Mouse (Mus musculus): ENCODE measurements around the gene Foxp2. TPM values are rescaled to one million over a fixed set of nuclear protein-coding genes. Genes with fewer than 3 reads are reported as not detected.

The Foxp2 gene
- 16.9 and 24.9 TPM in 2 replicates for polyA plus RNA-seq (2014; fragmentation: Nextera tagmentation; extraction: Ambion mirVana)

DNA sequence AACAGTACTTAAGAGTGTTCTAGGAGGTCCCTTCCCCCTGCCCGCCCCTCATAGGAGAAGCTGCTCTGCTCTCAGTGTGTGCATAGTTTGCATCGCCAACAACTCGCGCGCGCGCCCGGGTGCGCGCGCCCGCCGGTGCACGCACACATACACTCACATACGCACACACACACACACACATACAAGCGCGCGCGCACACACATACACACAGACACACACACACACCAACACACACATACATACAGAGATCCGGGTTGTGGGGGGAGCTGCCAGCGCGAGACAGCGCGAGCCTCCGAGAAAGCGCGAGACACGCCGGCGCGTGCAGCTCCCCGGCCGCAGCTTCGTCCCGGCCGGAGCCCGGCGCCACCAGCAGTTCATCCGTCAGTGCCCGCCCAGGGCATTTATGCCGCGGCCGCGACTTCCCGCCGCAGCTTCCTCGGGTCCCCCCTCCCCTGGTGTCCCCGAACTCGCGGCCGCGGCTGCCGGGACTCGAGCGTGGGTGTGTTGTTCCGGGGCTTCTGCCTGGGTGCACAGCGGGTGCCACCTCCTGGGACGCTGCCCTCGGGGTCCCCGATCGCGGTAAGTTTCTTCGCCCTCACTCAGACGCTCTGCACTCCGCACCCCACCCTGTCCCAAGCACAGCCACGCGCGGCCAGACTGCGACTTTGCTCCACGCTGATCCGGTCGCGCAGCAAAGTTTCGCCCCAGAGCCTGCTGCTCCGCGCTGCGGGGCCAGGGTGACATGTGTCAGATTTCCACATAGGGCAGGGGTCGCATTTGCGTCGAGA is at the start of gene Foxp2:
TSS of gene Foxp2 (plus strand) at position 167 of the 788 bp plus-strand sequence.
- Histone ChIP-seq H3K36me3 (ENCODE audit: control insufficient read depth, insufficient read depth, low read length) (no peaks in the 10 kb centered on the region), H3K9me3 (ENCODE audit: control insufficient read depth, low read length) (no peaks in the 10 kb centered on the region), H3K27ac (replicated peaks; ENCODE audit: low read depth, low read length) (peak within 1 kb of the TSS; percentile 89), H3K4me3 (ENCODE audit: low read depth, low read length) (peak within 1 kb of the TSS; percentile 80), H3K9ac (ENCODE audit: low read depth, low read length) (peak within 1 kb of the TSS; percentile 87), H3K27me3 (replicated peaks; ENCODE audit: control insufficient read depth, insufficient read depth, low read length) (peaks cover 15% of the 10 kb centered on the region; the same call in 1 of the 2 replicates), H3K4me1 (ENCODE audit: control insufficient read depth, insufficient read depth, low read length) (peaks cover 4% of the 10 kb centered on the region; the same call in 1 of the 2 replicates), H3K4me2 (ENCODE audit: low read depth, low read length) (peak within 1 kb of the TSS; percentile 87)
- peak; percentile 84 for DNase-seq (ENCODE audit: low spot score)
- WGBS, result under 1% methylated on average over 38 of the region's 80 CpGs
- peak; percentile 76 for ATAC-seq (ENCODE audit: low read depth)

DNA sequence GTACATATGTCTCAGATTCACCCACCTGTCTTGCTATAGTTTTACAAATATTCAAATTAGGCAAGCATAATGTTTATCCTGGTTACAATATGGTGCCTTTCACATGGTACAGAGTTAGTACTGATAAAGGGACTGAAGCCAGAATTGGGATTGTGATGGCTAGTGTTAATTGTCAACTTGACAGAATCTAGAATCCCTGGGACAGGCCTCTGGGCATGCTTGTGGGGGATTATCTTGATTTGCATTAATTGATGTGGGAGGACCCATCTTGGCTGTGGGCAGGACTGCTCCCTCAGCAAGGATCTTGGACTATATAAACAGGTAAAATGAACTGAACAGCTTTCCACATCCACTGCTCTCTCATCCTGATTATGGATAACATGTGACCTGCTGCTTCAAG is 15.9 kb upstream of the Foxp2 start:
- DNase-seq (ENCODE audit: low spot score) (no peak), ATAC-seq (ENCODE audit: low read depth) (no peak)
- no peaks in the 10 kb centered on the region for H3K4me1 ChIP-seq (ENCODE audit: control insufficient read depth, insufficient read depth, low read length)
- H3K36me3 ChIP-seq (ENCODE audit: control insufficient read depth, insufficient read depth, low read length), result no peaks in the 10 kb centered on the region
- H3K4me3 ChIP-seq (ENCODE audit: low read depth, low read length), result no peak overlapping the region
- H3K27ac ChIP-seq (replicated peaks; ENCODE audit: low read depth, low read length), result no peak overlapping the region
- no peaks in the 10 kb centered on the region for H3K9me3 ChIP-seq (ENCODE audit: control insufficient read depth, low read length)
- no peak overlapping the region for H3K9ac ChIP-seq (ENCODE audit: low read depth, low read length)
- no peaks in the 10 kb centered on the region for H3K27me3 ChIP-seq (replicated peaks; ENCODE audit: control insufficient read depth, insufficient read depth, low read length)
- H3K4me2 ChIP-seq (ENCODE audit: low read depth, low read length), result no peak overlapping the region

DNA sequence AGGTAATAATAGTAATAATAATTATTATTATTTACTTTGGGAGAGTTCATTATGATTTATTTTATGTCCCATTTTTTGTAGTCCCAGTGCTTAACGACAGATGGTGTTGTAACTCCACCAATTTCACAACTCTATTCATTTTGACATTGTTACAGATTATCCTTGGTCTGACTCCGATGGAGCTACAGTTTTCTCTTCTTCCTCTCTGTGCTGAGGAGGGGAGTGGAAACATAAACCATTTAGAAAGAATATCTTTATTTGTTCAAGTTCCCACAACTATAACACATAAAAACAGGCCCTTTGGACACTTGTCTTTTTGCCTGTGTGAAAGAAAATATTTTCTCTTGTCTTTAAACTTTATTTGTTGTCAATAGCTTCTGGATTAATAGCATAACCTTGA is 4.1 kb upstream of the Foxp2 start:
- WGBS, result 3% methylated on average over 2 of the region's 2 CpGs

DNA sequence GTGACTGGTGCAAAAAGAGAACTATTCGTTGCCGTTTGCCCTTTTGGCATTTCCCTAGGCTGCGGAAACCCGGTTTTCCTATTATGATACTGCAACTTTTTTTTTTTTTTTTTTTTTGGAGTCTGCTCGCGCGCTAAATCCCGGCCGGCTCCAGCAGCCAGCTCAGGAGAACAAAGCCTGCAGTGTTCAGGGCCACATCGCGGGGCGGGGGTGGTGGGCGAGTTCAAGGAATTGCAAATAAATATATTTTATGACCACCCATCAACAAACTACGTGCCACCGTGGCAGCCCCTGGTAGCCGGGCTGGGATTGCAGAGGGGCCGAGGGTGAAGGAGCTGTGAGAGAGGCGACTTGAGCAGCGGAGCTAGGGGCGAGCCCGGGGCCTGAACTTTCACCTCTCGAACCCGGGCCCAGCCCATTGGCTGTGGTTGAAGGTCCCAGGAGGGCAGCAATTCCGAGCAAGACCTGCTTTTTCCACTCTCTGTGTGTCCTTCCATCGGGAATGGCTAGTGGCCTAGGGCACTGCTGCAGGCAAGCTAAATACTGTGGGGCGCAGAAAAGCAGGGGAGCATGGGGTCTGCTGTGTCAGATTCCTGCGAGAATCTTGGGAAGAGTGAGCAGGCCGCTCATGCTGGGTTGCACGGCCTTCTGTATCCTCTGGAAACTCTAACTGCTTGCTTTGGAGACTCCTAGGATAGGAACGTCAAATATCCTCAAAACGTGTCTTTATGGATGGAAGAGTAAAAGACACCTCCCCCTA is 2.9 kb upstream of the Foxp2 start:
- Histone ChIP-seq H3K9ac (ENCODE audit: low read depth, low read length) (peak overlapping the region; percentile 56), H3K4me3 (ENCODE audit: low read depth, low read length) (peak overlapping the region; percentile 33), H3K4me2 (ENCODE audit: low read depth, low read length) (peak overlapping the region; percentile 87), H3K9me3 (ENCODE audit: control insufficient read depth, low read length) (no peaks in the 10 kb centered on the region), H3K4me1 (ENCODE audit: control insufficient read depth, insufficient read depth, low read length) (peaks cover 2% of the 10 kb centered on the region; the same call in 1 of the 2 replicates), H3K27ac (replicated peaks; ENCODE audit: low read depth, low read length) (peak overlapping the region; percentile 10), H3K27me3 (replicated peaks; ENCODE audit: control insufficient read depth, insufficient read depth, low read length) (peaks cover 15% of the 10 kb centered on the region; the same call in 1 of the 2 replicates), H3K36me3 (ENCODE audit: control insufficient read depth, insufficient read depth, low read length) (no peaks in the 10 kb centered on the region)
- ATAC-seq (ENCODE audit: low read depth), result no peak
- DNase-seq (ENCODE audit: low spot score), result peak; percentile 42
- WGBS, result 6% methylated on average over 31 of the region's 31 CpGs

More for the DNA sequence above, 4.1 kb upstream of the Foxp2 start:
- H3K4me1 ChIP-seq (ENCODE audit: control insufficient read depth, insufficient read depth, low read length), result no peaks in the 10 kb centered on the region; the same call in 1 of the 2 replicates
- H3K9me3 ChIP-seq (ENCODE audit: control insufficient read depth, low read length), result no peaks in the 10 kb centered on the region
- no peak overlapping the region for H3K4me3 ChIP-seq (ENCODE audit: low read depth, low read length)
- H3K9ac ChIP-seq (ENCODE audit: low read depth, low read length), result no peak overlapping the region
- peak; percentile 52 for DNase-seq (ENCODE audit: low spot score)
- H3K27me3 ChIP-seq (replicated peaks; ENCODE audit: control insufficient read depth, insufficient read depth, low read length), result peaks cover 12% of the 10 kb centered on the region; the same call in 1 of the 2 replicates
- no peak for ATAC-seq (ENCODE audit: low read depth)
- no peak overlapping the region for H3K27ac ChIP-seq (replicated peaks; ENCODE audit: low read depth, low read length)
- no peaks in the 10 kb centered on the region for H3K36me3 ChIP-seq (ENCODE audit: control insufficient read depth, insufficient read depth, low read length)
- H3K4me2 ChIP-seq (ENCODE audit: low read depth, low read length), result no peak overlapping the region

DNA sequence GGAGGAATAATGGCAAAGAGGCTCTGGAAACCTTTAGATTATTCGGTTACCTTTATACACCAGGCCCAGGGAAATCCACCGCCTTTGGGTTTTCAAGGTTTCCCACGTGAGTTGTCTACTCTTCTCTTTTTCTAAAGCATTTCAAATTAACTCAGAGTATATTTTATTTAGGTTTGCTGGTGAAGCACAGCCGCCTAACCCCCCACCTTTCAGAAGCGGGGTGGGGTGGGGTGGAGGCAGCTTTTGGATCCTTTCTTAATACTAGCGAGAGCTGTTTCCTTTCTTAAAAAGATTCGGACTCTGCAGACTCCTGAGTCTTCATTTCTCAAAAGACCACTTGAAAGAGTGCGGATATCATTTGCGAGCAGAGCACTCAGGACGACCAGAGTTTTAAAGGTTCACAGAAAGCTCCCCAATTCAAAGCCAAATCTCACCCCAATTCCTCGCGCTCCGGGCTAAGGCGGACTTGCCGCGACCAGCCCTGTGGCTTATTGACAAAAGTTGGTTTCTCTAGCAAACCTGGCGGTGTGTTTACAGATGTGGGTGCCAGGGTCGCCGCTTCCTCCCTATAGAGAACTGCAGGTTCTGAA is 2.0 kb upstream of the Foxp2 start:
- Histone ChIP-seq H3K27ac (replicated peaks; ENCODE audit: low read depth, low read length) (no peak overlapping the region; the same call in 1 of the 2 replicates), H3K4me2 (ENCODE audit: low read depth, low read length) (peak overlapping the region; percentile 87), H3K9ac (ENCODE audit: low read depth, low read length) (peak overlapping the region; percentile 87; the same call in 1 of the 2 replicates)

DNA sequence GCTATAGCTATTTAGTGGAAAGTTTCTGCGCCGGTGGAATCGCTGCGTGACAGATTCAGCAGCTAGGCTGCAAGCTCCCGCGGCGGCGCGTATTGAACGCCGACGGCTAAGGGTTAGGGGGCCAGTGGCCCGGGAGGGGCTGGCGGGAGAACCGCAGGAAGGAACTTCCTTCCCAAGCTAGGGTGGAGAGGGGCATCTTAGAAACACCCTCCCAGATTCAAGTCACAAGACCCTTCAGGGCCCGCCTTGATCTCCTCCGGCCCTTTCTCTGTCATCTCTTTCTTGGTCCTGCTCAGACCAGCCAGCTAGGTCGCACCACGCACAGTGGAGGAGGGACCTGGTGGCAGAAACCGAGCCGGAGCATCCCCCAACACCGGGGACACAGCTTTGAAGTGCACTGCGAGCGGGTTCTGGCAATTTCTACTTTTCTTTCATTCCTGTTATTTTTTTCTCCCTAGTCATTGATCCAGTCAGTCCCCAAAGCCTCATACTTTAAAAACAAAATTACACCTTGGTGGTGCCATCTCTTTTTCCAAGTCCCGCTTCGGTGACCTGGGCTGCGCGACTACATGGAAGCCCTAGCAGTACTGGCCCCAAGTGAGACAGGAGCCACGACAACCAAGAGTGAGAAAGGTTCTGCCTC is 1.1 kb upstream of the Foxp2 start:
- no peaks in the 10 kb centered on the region for H3K36me3 ChIP-seq (ENCODE audit: control insufficient read depth, insufficient read depth, low read length)
- ATAC-seq (ENCODE audit: low read depth), result 0 out of 2 replicates have a peak, but pooled peaks have one; percentile 17
- peak overlapping the region; percentile 89 for H3K27ac ChIP-seq (replicated peaks; ENCODE audit: low read depth, low read length)
- peak overlapping the region; percentile 87 for H3K9ac ChIP-seq (ENCODE audit: low read depth, low read length)
- peaks cover 4% of the 10 kb centered on the region; the same call in 1 of the 2 replicates for H3K4me1 ChIP-seq (ENCODE audit: control insufficient read depth, insufficient read depth, low read length)
- WGBS, result 1% methylated on average over 29 of the region's 29 CpGs
- peak; percentile 59 for DNase-seq (ENCODE audit: low spot score)
- no peaks in the 10 kb centered on the region for H3K9me3 ChIP-seq (ENCODE audit: control insufficient read depth, low read length)
- peak overlapping the region; percentile 87 for H3K4me2 ChIP-seq (ENCODE audit: low read depth, low read length)
- H3K4me3 ChIP-seq (ENCODE audit: low read depth, low read length), result peak overlapping the region; percentile 80
- H3K27me3 ChIP-seq (replicated peaks; ENCODE audit: control insufficient read depth, insufficient read depth, low read length), result peaks cover 15% of the 10 kb centered on the region; the same call in 1 of the 2 replicates

More for the DNA sequence above, 2.0 kb upstream of the Foxp2 start:
- no peak for DNase-seq (ENCODE audit: low spot score)
- peaks cover 15% of the 10 kb centered on the region; the same call in 1 of the 2 replicates for H3K27me3 ChIP-seq (replicated peaks; ENCODE audit: control insufficient read depth, insufficient read depth, low read length)
- peak overlapping the region; percentile 80; the same call in 1 of the 2 replicates for H3K4me3 ChIP-seq (ENCODE audit: low read depth, low read length)
- peaks cover 4% of the 10 kb centered on the region; the same call in 1 of the 2 replicates for H3K4me1 ChIP-seq (ENCODE audit: control insufficient read depth, insufficient read depth, low read length)
- no peak for ATAC-seq (ENCODE audit: low read depth)
- no peaks in the 10 kb centered on the region for H3K9me3 ChIP-seq (ENCODE audit: control insufficient read depth, low read length)
- H3K36me3 ChIP-seq (ENCODE audit: control insufficient read depth, insufficient read depth, low read length), result no peaks in the 10 kb centered on the region
- 9% methylated on average over 19 of the region's 19 CpGs for WGBS

DNA sequence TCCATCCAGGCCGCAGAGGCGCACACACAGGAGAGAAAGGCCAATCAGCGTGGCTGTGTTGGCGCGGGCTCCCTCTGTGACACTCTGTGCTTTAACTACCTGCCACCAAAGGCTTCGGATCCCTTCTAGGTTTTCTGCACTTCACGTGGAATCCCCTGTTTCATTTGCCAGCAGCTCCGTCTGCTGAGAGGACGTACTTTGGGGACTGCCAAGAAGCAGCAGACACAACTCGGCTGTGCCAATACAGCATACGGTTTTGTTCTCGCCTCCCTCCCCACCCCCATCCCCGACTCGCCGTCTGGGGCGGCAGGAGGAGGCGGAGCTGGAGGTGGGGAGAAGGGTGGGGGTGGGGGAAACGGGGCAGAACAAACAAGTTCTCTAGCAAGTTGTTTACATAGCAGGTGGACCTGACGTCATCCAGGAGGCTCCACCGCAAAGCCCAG is 549 bp upstream of the Foxp2 start:
- H3K4me2 ChIP-seq (ENCODE audit: low read depth, low read length), result peak overlapping the region; percentile 87
- H3K36me3 ChIP-seq (ENCODE audit: control insufficient read depth, insufficient read depth, low read length), result no peaks in the 10 kb centered on the region
- DNase-seq (ENCODE audit: low spot score) (peak; percentile 90), ATAC-seq (ENCODE audit: low read depth) (peak; percentile 86)
- H3K27ac ChIP-seq (replicated peaks; ENCODE audit: low read depth, low read length), result peak overlapping the region; percentile 89
- peak overlapping the region; percentile 80 for H3K4me3 ChIP-seq (ENCODE audit: low read depth, low read length)
- peak overlapping the region; percentile 87 for H3K9ac ChIP-seq (ENCODE audit: low read depth, low read length)
- peaks cover 15% of the 10 kb centered on the region; the same call in 1 of the 2 replicates for H3K27me3 ChIP-seq (replicated peaks; ENCODE audit: control insufficient read depth, insufficient read depth, low read length)
- WGBS, result under 1% methylated on average over 20 of the region's 20 CpGs
- H3K9me3 ChIP-seq (ENCODE audit: control insufficient read depth, low read length), result no peaks in the 10 kb centered on the region
- H3K4me1 ChIP-seq (ENCODE audit: control insufficient read depth, insufficient read depth, low read length), result peaks cover 4% of the 10 kb centered on the region; the same call in 1 of the 2 replicates
